Mouse (Mus musculus) left cerebral cortex, postnatal 25 days (tissue): ENCODE measurements around the gene Rpl10l. TPM values are rescaled to one million over a fixed set of nuclear protein-coding genes. Genes with fewer than 3 reads are reported as not detected.

Source experiments
- DNase-seq, 2 experiments: peaks; one replicate each; pipeline ENCODE4 v3.0.0; 2022; ENCODE audit warnings: low spot score in 2 of 2, mixed read lengths in 1 of 2
- intact Hi-C: fragments of 180-260 bp; cut with DNase I; formaldehyde crosslinking; loops from one replicate; pipeline ENCODE4 v1.15.1; 2025
- total RNA-seq, 2 experiments: library from RNA; stranded (reverse); gene quantifications; 2 replicates each; pipeline ENCODE4 v1.2.3; 2021

Gene Rpl10l
- not detected for total RNA-seq

DNA sequence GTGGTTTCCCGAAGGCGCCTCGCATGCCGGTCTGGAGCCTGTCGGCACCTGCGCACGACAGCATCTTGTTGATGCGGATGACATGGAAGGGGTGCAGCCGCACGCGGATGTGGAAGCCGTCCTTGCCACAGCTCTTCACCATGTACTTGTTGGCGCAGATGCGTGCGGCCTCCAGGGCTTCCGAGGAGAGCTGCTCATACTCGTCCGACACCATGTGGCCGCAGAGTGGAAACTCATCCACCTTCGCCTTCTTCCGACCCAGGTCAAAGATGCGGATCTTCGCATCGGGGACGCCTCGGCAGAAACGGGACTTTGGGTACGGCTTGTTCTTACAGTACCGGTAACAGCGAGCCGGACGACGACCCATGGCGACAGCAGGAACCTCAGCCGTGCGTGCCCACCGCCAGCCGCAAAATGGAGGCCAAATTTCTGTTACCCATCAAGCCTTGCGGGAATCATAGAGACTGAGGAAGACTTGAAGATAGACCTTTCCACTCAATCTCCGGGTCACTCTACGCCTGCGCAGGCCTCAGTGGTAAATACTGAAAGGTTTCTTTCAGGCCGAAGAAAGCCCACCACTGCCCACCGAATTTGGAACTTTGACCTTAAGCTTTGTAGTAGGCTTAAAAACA, at the start of gene Rpl10l:
Rpl10l (minus strand) TSS at position 411 of the 632 bp plus-strand sequence.
- intact Hi-C loops: no loop called here

DNA sequence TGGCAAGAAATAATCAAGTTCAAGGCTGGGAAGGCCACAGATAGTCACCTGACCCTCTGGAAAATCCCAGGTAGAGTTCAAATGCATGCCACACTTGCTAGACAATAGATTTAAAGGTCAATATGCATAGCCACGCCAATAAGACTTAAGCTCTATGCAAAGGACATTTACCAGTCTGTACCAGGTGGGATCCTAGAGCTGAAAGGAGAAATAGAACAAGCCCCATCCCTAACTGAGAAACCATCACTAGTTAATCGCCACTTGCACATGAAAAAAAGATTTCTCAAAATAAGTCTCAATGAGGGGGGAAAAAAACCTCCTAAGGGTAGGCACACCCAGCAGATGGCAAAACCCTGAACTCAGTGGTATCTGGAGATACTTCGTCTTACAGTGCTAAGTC, 8.3 kb downstream of the Rpl10l start:
- intact Hi-C loops: no loop called here
- no peak for DNase-seq

More for the DNA sequence above, at the start of gene Rpl10l:
- no peak for DNase-seq

DNA sequence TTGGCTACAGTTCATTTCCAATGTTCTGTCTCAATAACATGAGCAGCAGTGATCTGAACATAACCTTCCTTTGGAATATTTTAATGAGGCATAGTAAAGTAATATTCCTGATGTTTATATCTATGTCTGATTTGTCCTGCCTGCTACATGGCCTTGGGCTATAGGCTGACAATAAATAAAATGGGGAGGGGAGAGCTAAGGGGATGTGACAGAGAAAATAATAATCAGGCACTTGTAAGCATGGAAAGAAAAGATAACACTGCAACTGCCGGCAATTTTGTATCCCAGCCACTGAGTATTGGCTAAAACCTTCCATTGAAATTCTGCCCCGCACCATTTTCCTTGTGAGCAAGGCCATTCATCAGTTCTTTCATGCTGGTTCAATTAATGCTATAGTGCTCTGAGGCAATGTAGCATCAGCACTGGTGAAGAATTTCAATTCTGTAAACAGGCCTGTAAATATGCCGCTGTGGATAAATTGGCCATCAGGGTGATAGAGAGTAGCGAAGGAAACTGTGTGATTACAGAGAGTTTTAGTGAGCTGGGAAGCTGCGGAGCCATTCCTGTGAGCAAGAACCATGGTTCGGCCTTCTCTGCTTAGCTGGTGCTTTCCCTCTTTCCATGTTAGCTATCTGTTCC, 38.6 kb downstream of the Rpl10l start:
- no peak for DNase-seq
- intact Hi-C loops: no loop called here

DNA sequence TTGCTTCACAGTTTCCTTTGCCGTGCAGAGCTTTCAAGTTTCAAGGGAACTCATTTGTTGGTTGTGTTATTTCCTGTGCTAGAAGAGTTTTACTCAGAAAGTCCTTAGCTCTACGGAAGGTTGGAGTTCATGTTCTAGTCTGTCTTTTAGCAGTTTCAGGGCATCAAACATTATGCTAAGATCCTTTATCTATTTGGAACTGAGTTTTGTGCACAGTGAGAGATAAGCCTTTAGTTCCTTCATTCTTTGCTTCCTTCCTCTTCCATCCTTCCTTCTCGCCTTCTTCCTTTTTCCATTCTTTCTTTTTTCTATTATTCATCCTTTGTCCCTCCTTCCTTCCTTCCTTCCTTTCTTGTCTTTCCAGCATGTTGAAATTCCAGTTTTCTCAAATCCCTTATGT, 50.0 kb downstream of the Rpl10l start:
- intact Hi-C loops: no loop called here
- DNase-seq: no peak
